Mouse (Mus musculus) liver, adult 2 months (tissue): ENCODE measurements around the gene Spock2.

Experiments
- CTCF ChIP-seq: fragments of 200-500 bp; IDR thresholded peaks from 2 replicates; pipeline ENCODE4 v1.5.1; 2011; ENCODE audit warnings: low read depth, low read length, control low read depth
- POLR2A ChIP-seq: fragments of 200-500 bp; IDR thresholded peaks from 2 replicates; pipeline ENCODE4 v1.6.1; 2011; ENCODE audit warnings: low read length, control low read depth; ENCODE audit not compliant: insufficient read depth; ENCODE audit errors: extremely low read depth

DNA sequence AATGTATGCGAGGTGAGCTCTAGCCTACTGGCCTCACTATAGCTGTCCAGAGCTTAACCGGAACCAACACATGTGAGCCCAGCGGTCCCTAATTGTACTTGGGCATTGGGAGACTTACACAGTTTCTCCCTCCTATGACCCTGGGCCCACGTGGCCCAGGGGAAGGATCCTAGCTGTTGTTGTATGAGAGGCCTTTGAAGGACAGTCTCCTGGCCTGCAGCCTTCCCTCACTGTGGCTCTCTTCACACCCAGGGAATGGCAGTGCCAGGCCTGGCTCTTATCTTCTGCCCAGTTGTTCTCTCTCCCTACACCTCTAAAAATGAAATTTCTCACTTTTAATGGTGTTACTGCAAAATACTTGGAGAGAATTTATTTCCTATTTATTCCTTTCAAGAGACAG, 11.0 kb downstream of the Spock2 start:
- TF ChIP-seq CTCF: no peak
- TF ChIP-seq POLR2A: no peak
